Mouse (Mus musculus): Measurements from ENCODE around the gene Cilp2.

Cilp2 gene

GRCm38 (mm10) chr8:69901484-69902162 lies 14.1 kb upstream of the Cilp2 start:
- DNase-seq (ENCODE audit: low spot score in 2 of 2): peak; percentile 95 to 97

- DNase-seq (ENCODE audit: low spot score in 2 of 2): no peak
These were observed 13.5 kb upstream of the Cilp2 start for GRCm38 (mm10) chr8:69900895-69901451.

- DNase-seq (ENCODE audit: low spot score in 2 of 2): no peak
These were observed 12.4 kb upstream of the Cilp2 start for GRCm38 (mm10) chr8:69899876-69900275.

- no peak for DNase-seq (ENCODE audit: low spot score in 2 of 2)
These were observed 10.4 kb upstream of the Cilp2 start for GRCm38 (mm10) chr8:69897857-69898256.

- no peak for DNase-seq (ENCODE audit: low spot score in 2 of 2)
These were observed 8.4 kb upstream of the Cilp2 start for GRCm38 (mm10) chr8:69895772-69896451.

GRCm38 (mm10) chr8:69894836-69895332 lies 7.4 kb upstream of the Cilp2 start:
- no peak for DNase-seq (ENCODE audit: low spot score in 2 of 2)

- peak in 1 of 2 experiments; percentile 39 for DNase-seq (ENCODE audit: low spot score in 2 of 2)
These were observed 6.4 kb upstream of the Cilp2 start for GRCm38 (mm10) chr8:69893863-69894262.

GRCm38 (mm10) chr8:69890813-69891241 lies 3.3 kb upstream of the Cilp2 start:
- DNase-seq (ENCODE audit: low spot score in 2 of 2): no peak

GRCm38 (mm10) chr8:69888902-69889301 lies 1.4 kb upstream of the Cilp2 start:
- no peak for DNase-seq (ENCODE audit: low spot score in 2 of 2)

GRCm38 (mm10) chr8:69888244-69888866 lies 868 bp upstream of the Cilp2 start:
- DNase-seq (ENCODE audit: low spot score in 2 of 2): no peak

GRCm38 (mm10) chr8:69884141-69884540 lies 3.3 kb downstream of the Cilp2 start:
- no peak for DNase-seq (ENCODE audit: low spot score in 2 of 2)

- DNase-seq (ENCODE audit: low spot score in 2 of 2): no peak
These were observed 4.5 kb downstream of the Cilp2 start for GRCm38 (mm10) chr8:69882833-69883600.

GRCm38 (mm10) chr8:69882021-69882756 lies 5.3 kb downstream of the Cilp2 start:
- DNase-seq (ENCODE audit: low spot score in 2 of 2): no peak

- DNase-seq (ENCODE audit: low spot score in 2 of 2): no peak
These were observed 6.1 kb downstream of the Cilp2 start for GRCm38 (mm10) chr8:69881261-69881865.

- DNase-seq (ENCODE audit: low spot score in 2 of 2): no peak
These were observed 6.6 kb downstream of the Cilp2 start for GRCm38 (mm10) chr8:69880841-69881240.

- DNase-seq (ENCODE audit: low spot score in 2 of 2): no peak
These were observed 7.8 kb downstream of the Cilp2 start for GRCm38 (mm10) chr8:69879678-69880077.

- no peak for DNase-seq (ENCODE audit: low spot score in 2 of 2)
These were observed 9.5 kb downstream of the Cilp2 start for GRCm38 (mm10) chr8:69877992-69878391.

- no peak for DNase-seq (ENCODE audit: low spot score in 2 of 2)
These were observed 10.1 kb downstream of the Cilp2 start for GRCm38 (mm10) chr8:69877396-69877795.

- no peak for DNase-seq (ENCODE audit: low spot score in 2 of 2)
These were observed 10.5 kb downstream of the Cilp2 start for GRCm38 (mm10) chr8:69876967-69877366.

- DNase-seq (ENCODE audit: low spot score in 2 of 2): no peak
These were observed 11.4 kb downstream of the Cilp2 start for GRCm38 (mm10) chr8:69876097-69876496.

Data from spleen, postnatal 14 days (tissue).